Mouse (Mus musculus): Measurements from ENCODE around the gene Snrpg.

DNA sequence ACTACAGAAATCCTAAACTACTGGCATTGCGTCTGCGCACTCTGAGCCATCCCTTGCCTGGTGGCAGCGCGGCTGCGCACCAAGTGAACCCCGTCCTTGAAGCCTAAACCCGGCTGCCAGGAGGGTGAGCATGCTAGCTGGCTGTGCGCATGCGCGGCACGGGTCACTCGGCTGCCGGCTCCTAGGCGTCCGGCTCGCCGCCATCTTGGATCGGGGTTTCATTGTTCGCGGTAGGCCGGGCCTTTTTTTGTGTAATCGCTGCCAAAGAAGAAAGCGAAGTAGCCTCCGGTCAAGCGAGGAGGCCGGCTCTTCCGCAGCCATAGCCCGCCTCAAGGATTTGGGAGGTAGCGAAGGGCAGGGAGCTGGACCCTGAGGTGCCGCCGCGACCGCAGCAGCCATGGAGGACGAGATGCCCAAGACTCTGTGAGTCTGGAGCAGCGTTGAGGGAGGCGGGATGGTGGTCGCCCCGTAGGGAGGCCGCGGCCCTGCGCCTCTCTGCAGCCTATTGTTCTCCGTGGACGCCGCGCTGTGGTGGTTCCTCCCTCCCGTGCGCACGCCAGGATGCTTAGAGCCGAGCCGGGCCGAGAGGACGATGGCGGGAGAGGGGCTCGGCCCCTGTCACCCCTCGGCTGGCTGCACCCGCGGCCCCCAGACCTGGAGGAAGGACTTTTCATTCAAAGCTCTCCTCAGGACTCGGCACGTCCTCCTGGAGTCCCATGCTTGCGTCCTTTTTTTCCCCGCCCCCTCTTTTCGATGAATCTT, 33.2 kb downstream of the Snrpg start, which contains the start of gene Tia1:
- TF ChIP-seq CTCF (IDR thresholded peaks at IDR 0.05) (no peak), EP300 (IDR thresholded peaks at IDR 0.05) (no peak)
